Mouse (Mus musculus): Measurements from ENCODE around the gene Dnah17.

Gene Dnah17

DNA sequence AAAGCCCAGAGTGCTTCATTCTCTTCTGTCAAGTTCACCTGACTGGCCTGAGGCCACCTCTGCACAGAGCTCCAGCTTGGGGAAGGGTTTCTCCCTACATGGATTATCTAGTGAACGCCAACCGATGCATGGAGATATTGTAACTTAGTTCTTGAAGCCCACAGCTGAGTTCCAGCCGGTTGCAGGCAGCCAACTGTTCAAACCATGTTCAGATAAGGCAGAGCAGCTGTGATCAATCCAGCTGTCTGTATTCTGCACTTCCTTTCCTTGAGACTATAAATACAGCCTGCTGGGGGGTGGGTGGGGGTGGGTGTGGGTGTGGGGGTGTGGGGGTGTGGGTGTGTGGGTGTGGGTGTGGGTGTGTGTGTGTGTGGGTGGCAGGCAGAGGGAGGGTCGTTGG, 45.3 kb downstream of the Dnah17 start:
- no peak for DNase-seq

GRCm38 (mm10) chr11:118084266-118084665, 46.2 kb downstream of the Dnah17 start:
- no peak for DNase-seq

- no peak for DNase-seq
These were observed 46.6 kb downstream of the Dnah17 start for GRCm38 (mm10) chr11:118083811-118084210.

DNA sequence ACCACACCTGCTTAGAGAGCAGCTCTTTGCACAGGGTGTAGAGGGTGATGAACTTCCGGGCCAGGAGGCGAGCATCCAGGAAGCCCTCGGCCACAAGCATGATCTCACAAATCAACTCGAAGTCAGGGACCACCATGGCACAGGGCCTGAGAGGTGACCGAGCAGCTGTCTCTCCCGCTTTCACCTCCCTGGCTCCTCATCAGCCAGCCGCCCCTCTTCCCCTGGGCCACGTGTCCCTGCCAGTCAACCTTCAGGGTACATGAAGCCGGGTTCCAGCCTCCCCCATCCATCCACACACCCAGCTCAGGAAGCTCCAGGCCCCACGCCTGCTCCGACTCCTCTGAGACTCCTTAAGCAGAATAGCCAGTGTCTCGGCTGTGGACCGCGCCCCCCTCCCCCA, 48.1 kb downstream of the Dnah17 start:
- DNase-seq: no peak

GRCm38 (mm10) chr11:118079750-118080149, 50.7 kb downstream of the Dnah17 start:
- DNase-seq: no peak

DNA sequence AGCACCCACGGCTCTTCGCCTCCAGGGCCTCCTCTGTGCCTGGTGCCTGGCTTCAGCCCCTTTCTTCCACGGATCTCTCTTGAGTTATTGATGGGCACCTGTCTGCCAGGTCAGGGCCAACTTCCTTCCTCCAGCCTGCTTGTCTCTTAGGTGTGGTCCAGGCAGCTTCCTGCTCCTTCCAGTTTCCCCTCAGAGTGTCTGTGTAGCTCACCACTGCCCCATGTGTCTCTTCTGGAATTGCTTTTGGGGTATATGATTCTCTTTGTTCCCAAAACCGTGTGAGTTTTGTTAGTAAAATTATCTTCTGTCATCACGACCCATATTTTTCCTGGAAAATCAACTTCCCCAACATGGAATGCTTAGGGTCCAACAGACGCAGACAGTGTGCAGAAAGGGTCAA, 53.5 kb downstream of the Dnah17 start:
- DNase-seq: no peak

GRCm38 (mm10) chr11:118075035-118075522, 55.4 kb downstream of the Dnah17 start:
- DNase-seq: no peak

GRCm38 (mm10) chr11:118071227-118071912, 59.1 kb downstream of the Dnah17 start:
- no peak for DNase-seq

DNA sequence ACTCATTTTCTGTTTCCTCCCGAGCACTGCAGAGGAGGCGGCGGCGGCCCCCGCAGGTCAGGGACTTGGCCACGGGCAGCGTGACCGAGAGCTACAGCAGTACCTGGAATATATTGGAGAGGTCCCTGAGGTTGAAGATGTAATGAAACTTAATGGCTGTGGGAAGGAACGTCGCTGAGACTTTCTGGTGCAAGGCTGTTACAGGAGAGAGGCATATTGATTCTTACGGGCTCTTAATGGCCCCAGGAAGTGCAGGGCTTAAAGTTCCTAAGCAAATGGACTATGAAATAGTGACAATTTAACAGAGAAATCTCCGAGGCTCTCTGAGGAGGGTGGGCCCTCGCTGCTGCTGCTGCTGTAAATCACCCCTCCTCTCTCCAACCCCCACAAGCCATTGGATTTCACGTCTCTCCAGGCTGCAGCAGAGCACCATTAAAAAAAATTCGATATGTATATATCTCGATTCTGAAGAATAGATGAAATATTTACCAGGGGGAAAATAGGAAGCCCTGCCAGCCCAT, 61.6 kb downstream of the Dnah17 start:
- DNase-seq: no peak

DNA sequence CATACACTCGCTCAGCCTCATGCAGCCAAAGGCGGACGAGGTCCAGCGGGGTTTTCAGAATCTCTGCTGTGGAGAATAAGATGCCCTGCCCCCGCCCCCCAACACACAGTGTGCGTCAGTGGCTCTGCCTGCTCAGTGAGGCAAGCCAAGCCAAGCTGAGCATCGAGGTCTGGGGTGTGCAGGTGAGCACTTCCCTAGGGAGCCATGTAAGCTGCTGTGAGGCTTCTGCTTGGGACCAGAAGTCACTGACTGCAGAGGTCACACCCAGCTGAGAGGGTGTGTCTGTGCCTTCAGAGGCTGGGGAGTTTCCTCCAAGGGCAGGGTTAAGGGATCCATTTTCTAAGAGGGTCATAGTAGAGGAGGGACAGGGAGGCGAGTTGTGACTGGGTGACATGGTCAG, 62.8 kb downstream of the Dnah17 start:
- no peak for DNase-seq

- no peak for DNase-seq
These were observed 70.4 kb downstream of the Dnah17 start for GRCm38 (mm10) chr11:118060038-118060437.

DNA sequence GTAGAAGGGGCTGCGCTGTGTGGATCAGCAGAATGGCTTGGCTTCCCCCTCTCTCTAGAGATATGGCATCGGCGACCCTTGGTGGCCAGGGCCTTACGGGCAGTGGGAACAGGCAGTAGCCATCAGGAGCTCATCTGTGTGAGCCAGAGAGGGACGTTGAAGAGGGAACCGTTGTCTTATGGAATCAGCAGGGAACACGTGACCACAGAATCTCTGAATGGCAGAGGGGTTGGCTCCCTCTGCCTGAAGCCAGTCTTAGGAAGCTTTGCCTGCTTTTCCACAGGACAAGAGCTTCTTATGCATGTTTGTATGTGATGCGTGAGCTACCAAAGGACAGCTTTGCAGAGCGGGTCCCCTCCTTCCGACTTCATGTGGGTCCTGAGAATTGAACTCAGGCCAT, 71.6 kb downstream of the Dnah17 start:
- DNase-seq: no peak

GRCm38 (mm10) chr11:118058367-118058766, 72.1 kb downstream of the Dnah17 start:
- DNase-seq: no peak

DNA sequence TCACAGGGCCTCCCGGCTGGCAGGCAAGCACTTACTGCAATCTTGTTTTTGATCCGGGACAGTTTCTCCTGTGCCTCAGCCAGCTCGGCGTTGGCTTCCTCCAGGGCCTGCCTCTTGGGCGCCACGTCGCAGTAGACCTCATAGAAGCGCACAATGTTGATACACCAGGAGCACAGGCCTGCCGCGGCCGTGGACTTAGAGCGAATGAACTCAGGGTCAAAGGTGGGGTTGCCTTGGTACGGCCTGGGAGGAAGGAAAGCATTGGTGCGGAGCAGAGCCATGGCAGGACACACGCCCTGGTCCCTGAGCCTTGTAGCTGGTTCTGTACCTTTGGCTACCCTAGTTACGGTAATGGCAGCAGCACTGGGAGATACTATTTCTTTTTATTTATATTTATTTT, 80.3 kb downstream of the Dnah17 start:
- DNase-seq: no peak

DNA sequence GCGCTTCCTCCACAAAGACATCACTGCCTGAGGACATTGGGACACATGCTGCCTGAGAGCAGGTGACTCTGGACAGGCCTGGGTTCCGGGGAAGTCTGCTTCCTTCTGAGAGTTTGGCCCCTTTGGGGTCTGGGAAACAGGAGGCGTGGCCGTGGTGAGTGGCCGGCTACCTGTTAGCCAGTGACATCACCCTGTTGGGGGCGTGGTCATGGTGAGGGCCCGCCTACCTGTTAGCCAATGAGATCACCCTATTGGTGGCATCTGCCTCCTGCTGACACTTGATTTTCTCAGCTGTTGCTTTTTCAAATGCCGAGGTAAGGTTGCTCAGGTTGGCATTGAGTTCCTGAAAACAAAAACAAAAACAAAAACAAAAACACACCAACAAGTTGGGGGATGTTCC, 80.8 kb downstream of the Dnah17 start:
- no peak for DNase-seq

- no peak for DNase-seq
These were observed 87.0 kb downstream of the Dnah17 start for GRCm38 (mm10) chr11:118043293-118043907.

DNA sequence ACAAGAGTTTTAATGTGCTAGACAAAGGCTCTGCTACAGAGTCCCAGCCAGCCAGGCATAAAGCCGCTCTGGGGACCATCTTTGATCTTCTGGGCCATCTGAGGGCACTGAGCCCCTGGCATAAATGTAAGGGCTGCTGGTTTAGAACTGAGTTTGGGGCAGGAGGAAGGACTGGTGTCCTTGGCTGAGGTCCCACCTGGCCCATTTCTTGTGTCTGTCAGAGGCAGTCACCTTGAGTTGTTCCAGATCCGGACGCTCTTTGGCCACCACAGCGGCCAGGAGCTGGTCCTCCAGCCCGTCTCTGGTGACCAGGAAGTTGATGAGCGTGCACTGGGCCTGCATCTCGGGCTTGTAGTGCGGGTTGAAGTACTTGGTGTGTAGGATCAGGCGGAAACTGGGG, 87.6 kb downstream of the Dnah17 start:
- no peak for DNase-seq

- DNase-seq: no peak
These were observed 95.4 kb downstream of the Dnah17 start for GRCm38 (mm10) chr11:118035068-118035467.

- DNase-seq: no peak
These were observed 96.0 kb downstream of the Dnah17 start for GRCm38 (mm10) chr11:118034395-118034794.

- no peak for DNase-seq
These were observed 99.3 kb downstream of the Dnah17 start for GRCm38 (mm10) chr11:118031134-118031533.

GRCm38 (mm10) chr11:118029170-118029569, 101.3 kb downstream of the Dnah17 start:
- no peak for DNase-seq

GRCm38 (mm10) chr11:118024111-118024510, 106.3 kb downstream of the Dnah17 start:
- no peak for DNase-seq

- DNase-seq: no peak
These were observed 107.0 kb downstream of the Dnah17 start for GRCm38 (mm10) chr11:118023475-118023874.

DNA sequence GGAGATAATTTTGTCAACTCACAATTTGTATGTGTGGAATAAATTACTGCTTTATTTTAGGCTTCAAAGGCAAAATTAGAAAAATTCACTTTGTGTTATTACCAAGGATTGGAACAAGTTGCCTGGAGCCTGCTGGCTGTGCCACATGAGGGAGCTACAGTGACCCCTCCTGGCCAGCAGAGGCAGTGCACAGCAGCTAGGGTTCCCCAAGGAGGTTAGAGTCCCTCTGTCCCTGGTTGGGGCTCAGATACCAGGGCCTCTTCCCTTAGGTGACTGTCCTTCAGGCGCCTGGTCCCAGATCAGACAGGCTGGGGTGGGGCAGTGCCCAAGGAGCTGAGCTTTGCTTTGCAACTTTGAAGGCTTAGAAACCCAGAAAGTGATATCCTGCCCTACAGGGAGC, 108.6 kb downstream of the Dnah17 start:
- peak; percentile 53 to 67 for DNase-seq

Measured in thymus, adult 18-20 months (tissue).